Mouse (Mus musculus) midbrain, embryonic 12.5 days (tissue): ENCODE data around the gene Mtmr6. TPM values are rescaled to one million over a fixed set of nuclear protein-coding genes. Genes with fewer than 3 reads are reported as not detected.

Experiments used
- microRNA counts: library from miRNA; unstranded; fragments of <30 nt; microRNA quantifications from one replicate; lab custom pipeline; 2017
- microRNA-seq: library from miRNA; unstranded; fragments of <30 nt; microRNA quantifications from one replicate; pipeline ENCODE4, GENCODE M21; 2017
- polyA plus RNA-seq: library from polyadenylated mRNA; unstranded; fragments of >200 nt; fragmentation: Nextera tagmentation; extraction: Ambion mirVana; gene quantifications from 2 replicates; pipeline ENCODE4 v1.2.1, GENCODE M21; 2016

The Mtmr6 gene
- polyA plus RNA-seq, 1 experiment from 2014 or later, result 56.0 TPM

MicroRNAs encoded within 50 kb of the gene (microRNA counts, 519-probe panel; counts per million panel counts)
- microRNA mmu-miR-719 (lab: Ali Mortazavi, UCI), result not detected

Small RNA genes lying within 50 kb of the gene (microRNA-seq; reads per million reads assigned to microRNA genes)
- not detected for gene Mir719

Other genes with a start within 250 kb of the Mtmr6 start
- 16.1 and 18.1 TPM in 2 replicates for gene Atp8a2, start 68.0 kb upstream of the Mtmr6 start, polyA plus RNA-seq
- not detected in 2 replicates for gene Nupl1, start 13.8 kb upstream of the Mtmr6 start, polyA plus RNA-seq
- 67.6 and 72.1 TPM in 2 replicates for gene Gm49336, start 13.7 kb upstream of the Mtmr6 start, polyA plus RNA-seq
- 31.0 and 44.7 TPM in 2 replicates for gene Amer2, start 108.0 kb downstream of the Mtmr6 start, polyA plus RNA-seq